Mouse (Mus musculus) kidney, embryonic 14.5 days (tissue): ENCODE measurements at regions not wholly inside any gene's neighbourhood (a gene's known extent, or its start where the extent isn't known, plus 50 kb on each side); places are given as distances from the start of the nearest gene placed in this dataset.

ENCODE experiments used
- ATAC-seq: fragments of 200-750 bp; cut with Nextera tagmentation; 2 replicates; pipeline ENCODE4 v1.8.0; 2017; ENCODE audit warnings: moderate number of reproducible peaks, mild to moderate bottlenecking, moderate TSS enrichment, moderate library complexity; ENCODE audit not compliant: low FRiP score, low TSS enrichment
- H3K27ac ChIP-seq: fragments of 300-500 bp; sonication (generic); 2 replicates; pipeline ENCODE4 v1.5.1; 2014; ENCODE audit warnings: low read depth, mild to moderate bottlenecking, low read length, moderate library complexity, mixed read lengths
- H3K27me3 ChIP-seq: fragments of 300-500 bp; sonication (generic); 2 replicates; pipeline ENCODE4 v1.6.1; 2014; ENCODE audit warnings: mild to moderate bottlenecking, low read length; ENCODE audit not compliant: control insufficient read depth, insufficient read depth
- H3K36me3 ChIP-seq: fragments of 300-500 bp; sonication (generic); 2 replicates; pipeline ENCODE4 v1.6.1; 2014; ENCODE audit warnings: low read length, mixed read lengths; ENCODE audit not compliant: control insufficient read depth, insufficient read depth
- H3K4me1 ChIP-seq: fragments of 300-500 bp; sonication (generic); 2 replicates; pipeline ENCODE4 v1.6.1; 2014; ENCODE audit warnings: low read length, mixed read lengths; ENCODE audit not compliant: control insufficient read depth, insufficient read depth
- H3K4me2 ChIP-seq: fragments of 300-500 bp; sonication (generic); replicated peaks from 2 replicates; pipeline ENCODE4 v1.6.1; 2014; ENCODE audit warnings: low read depth, mild to moderate bottlenecking, low read length
- H3K4me3 ChIP-seq: fragments of 300-500 bp; sonication (generic); 2 replicates; pipeline ENCODE4 v1.5.1; 2014; ENCODE audit warnings: mild to moderate bottlenecking, low read length
- H3K9ac ChIP-seq: fragments of 300-500 bp; sonication (generic); 2 replicates; pipeline ENCODE4 v1.6.1; 2014; ENCODE audit warnings: low read depth, mild to moderate bottlenecking, low read length, moderate library complexity
- H3K9me3 ChIP-seq: fragments of 300-500 bp; sonication (generic); 2 replicates; pipeline ENCODE4 v1.6.1; 2016; ENCODE audit warnings: low read length; ENCODE audit not compliant: control insufficient read depth
- WGBS: fragments of 180-500 bp; shearing (Covaris S2); extraction: QIAGEN DNeasy Blood & Tissue Kit; methylation state at CpG from one replicate; pipeline ENCODE4 v1.1.7; 2014; 5-methylcytosine and 5-hydroxymethylcytosine counted together

GRCm38 (mm10) chr4:75786391-75786790 is 508.3 kb upstream of the Dmac1 start:
- no peak overlapping the region for H3K9ac ChIP-seq
- H3K4me1 ChIP-seq: no peaks in the 10 kb centered on the region
- no peak overlapping the region for H3K4me3 ChIP-seq
- 88% methylated on average over 4 of the region's 4 CpGs for WGBS
- no peaks in the 10 kb centered on the region for H3K27me3 ChIP-seq
- H3K36me3 ChIP-seq: no peaks in the 10 kb centered on the region
- H3K9me3 ChIP-seq: no peaks in the 10 kb centered on the region
- ATAC-seq: no peak
- H3K4me2 ChIP-seq: no peak overlapping the region
- no peak overlapping the region for H3K27ac ChIP-seq

GRCm38 (mm10) chr4:75779492-75779891 is 501.4 kb upstream of the Dmac1 start:
- no peaks in the 10 kb centered on the region for H3K9me3 ChIP-seq
- H3K9ac ChIP-seq: no peak overlapping the region
- no peaks in the 10 kb centered on the region for H3K36me3 ChIP-seq
- WGBS: 91% methylated on average over 1 of the region's 1 CpGs
- no peak for ATAC-seq
- no peak overlapping the region for H3K4me2 ChIP-seq
- H3K4me3 ChIP-seq: no peak overlapping the region
- H3K27me3 ChIP-seq: no peaks in the 10 kb centered on the region
- H3K27ac ChIP-seq: no peak overlapping the region
- H3K4me1 ChIP-seq: no peaks in the 10 kb centered on the region

- ATAC-seq: no peak
- 9% methylated on average over 1 of the region's 1 CpGs for WGBS
- H3K27ac ChIP-seq: no peak overlapping the region
- no peak overlapping the region for H3K4me3 ChIP-seq
- H3K36me3 ChIP-seq: no peaks in the 10 kb centered on the region
- no peaks in the 10 kb centered on the region for H3K4me1 ChIP-seq
- no peak overlapping the region for H3K9ac ChIP-seq
- H3K9me3 ChIP-seq: no peaks in the 10 kb centered on the region
- H3K4me2 ChIP-seq: no peak overlapping the region
- H3K27me3 ChIP-seq: no peaks in the 10 kb centered on the region
Observed at GRCm38 (mm10) chr4:75764141-75764540, 486.0 kb upstream of the Dmac1 start.

DNA sequence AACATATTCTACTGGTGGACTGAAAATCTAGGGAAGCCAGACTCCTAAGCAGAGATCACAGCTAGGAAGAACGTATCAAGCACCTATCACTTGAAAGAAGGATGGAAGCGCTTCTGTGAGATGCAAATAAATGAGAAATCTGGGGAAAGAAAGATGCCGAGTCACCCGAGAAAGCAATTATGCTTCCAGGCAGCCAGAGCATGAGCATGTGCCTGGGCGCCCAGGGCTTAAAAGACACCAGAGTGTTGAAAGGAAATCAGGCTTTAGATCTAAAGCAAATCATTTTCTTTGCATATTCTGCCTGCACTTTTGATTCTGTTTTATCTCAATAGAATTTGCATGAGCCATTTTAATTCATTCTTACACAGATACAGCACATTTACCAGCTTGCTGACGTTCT is 466.5 kb upstream of the Dmac1 start:
- no peaks in the 10 kb centered on the region for H3K9me3 ChIP-seq
- no peak for ATAC-seq
- no peaks in the 10 kb centered on the region for H3K36me3 ChIP-seq
- H3K27me3 ChIP-seq: no peaks in the 10 kb centered on the region
- H3K9ac ChIP-seq: no peak overlapping the region
- no peak overlapping the region for H3K4me3 ChIP-seq
- 61% methylated on average over 6 of the region's 6 CpGs for whole genome bisulfite sequencing
- H3K4me2 ChIP-seq: no peak overlapping the region
- no peaks in the 10 kb centered on the region for H3K4me1 ChIP-seq
- H3K27ac ChIP-seq: no peak overlapping the region

GRCm38 (mm10) chr4:75741585-75741984 is 463.5 kb upstream of the Dmac1 start:
- H3K9ac ChIP-seq: no peak overlapping the region
- H3K4me2 ChIP-seq: no peak overlapping the region
- no peak for ATAC-seq

GRCm38 (mm10) chr4:75730798-75731400 is 452.8 kb upstream of the Dmac1 start:
- Histone ChIP-seq H3K27ac (no peak overlapping the region), H3K4me1 (no peaks in the 10 kb centered on the region), H3K9ac (no peak overlapping the region), H3K27me3 (no peaks in the 10 kb centered on the region), H3K36me3 (no peaks in the 10 kb centered on the region), H3K4me3 (no peak overlapping the region), H3K4me2 (no peak overlapping the region), H3K9me3 (no peaks in the 10 kb centered on the region)
- WGBS: 70% methylated on average over 3 of the region's 3 CpGs
- no peak for ATAC-seq

More at GRCm38 (mm10) chr4:75741585-75741984, 463.5 kb upstream of the Dmac1 start:
- H3K9me3 ChIP-seq: no peaks in the 10 kb centered on the region
- no peaks in the 10 kb centered on the region for H3K27me3 ChIP-seq
- H3K4me3 ChIP-seq: no peak overlapping the region
- H3K27ac ChIP-seq: no peak overlapping the region
- H3K36me3 ChIP-seq: no peaks in the 10 kb centered on the region
- H3K4me1 ChIP-seq: no peaks in the 10 kb centered on the region

DNA sequence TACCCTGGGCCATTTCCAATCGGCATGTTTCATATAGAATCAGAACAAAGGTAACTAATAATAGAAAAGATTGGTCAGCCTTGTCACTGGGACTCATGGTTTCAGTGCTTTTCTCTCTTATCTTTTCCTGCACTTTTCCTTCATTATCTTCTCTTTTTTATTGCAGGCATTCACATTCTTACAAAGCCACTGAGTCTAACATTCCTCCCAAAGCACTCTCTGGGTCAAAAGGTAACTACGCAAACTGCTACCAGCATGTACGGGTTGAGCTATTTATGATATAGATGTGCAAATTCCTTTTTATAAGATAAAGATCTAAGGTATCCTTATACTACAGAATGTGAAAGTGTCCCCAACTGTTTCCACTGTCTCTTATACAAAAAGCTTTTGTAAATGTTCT is 436.5 kb upstream of the Dmac1 start:
- H3K27ac ChIP-seq: no peak overlapping the region
- no peak for ATAC-seq
- no peaks in the 10 kb centered on the region for H3K27me3 ChIP-seq
- no peak overlapping the region for H3K4me2 ChIP-seq
- H3K4me3 ChIP-seq: no peak overlapping the region
- no peaks in the 10 kb centered on the region for H3K4me1 ChIP-seq
- no peak overlapping the region for H3K9ac ChIP-seq
- no peaks in the 10 kb centered on the region for H3K36me3 ChIP-seq
- H3K9me3 ChIP-seq: no peaks in the 10 kb centered on the region
- 81% methylated on average over 3 of the region's 3 CpGs for WGBS

DNA sequence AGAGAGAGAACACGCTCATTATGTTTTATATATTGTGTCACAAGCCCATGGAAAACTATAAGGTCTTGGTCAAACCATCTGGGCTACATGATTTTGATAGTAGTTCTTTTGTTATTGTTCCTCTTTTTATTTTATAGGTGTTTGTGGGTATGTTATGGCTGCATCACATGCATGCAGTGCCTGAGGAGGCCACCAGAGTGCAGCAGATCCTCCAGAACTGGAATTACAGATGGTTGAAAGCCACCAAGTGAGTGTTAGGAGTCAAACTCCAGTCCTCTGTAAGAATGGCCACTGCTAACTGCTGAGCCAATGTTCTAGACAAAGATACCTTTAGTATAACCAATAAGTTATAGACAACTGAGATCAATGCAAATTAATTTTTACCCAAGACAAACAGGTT is 435.9 kb upstream of the Dmac1 start:
- H3K36me3 ChIP-seq: no peaks in the 10 kb centered on the region
- 74% methylated on average over 1 of the region's 1 CpGs for WGBS
- H3K9ac ChIP-seq: no peak overlapping the region

DNA sequence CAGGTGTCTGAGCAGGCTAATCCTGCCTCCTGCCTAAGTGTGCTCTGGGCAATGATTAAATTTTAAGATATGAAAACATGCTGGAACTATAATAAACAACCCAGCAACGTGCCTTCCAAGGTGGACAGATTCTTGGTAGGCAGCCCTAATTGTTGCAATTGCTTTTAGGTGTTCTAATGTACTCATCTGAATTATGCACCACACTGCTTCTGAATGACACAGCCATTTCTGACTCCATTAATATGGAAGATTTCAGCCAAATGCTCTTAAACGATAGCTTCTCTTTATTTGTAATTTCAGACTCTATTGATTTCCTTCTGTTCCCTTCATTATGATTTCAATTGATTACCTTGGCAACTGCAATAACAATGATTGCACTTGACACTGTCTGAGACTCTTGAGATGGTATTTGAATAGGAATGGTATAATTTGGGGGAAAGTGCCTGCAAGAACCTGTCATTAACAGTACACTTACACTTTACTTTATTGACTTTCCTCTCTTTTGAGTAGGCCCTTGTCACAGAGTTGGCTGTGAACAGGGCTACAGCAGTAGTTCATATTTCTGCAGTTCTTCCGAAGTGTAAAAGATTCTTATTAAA is 422.8 kb upstream of the Dmac1 start:
- Histone ChIP-seq H3K4me1 (no peaks in the 10 kb centered on the region), H3K27ac (no peak overlapping the region), H3K9me3 (no peaks in the 10 kb centered on the region), H3K9ac (no peak overlapping the region), H3K4me2 (no peak overlapping the region), H3K27me3 (no peaks in the 10 kb centered on the region), H3K36me3 (no peaks in the 10 kb centered on the region), H3K4me3 (no peak overlapping the region)
- no peak for ATAC-seq
- 76% methylated on average over 3 of the region's 3 CpGs for WGBS

More for the DNA sequence above, 435.9 kb upstream of the Dmac1 start:
- H3K27ac ChIP-seq: no peak overlapping the region
- H3K4me1 ChIP-seq: no peaks in the 10 kb centered on the region
- ATAC-seq: no peak
- no peaks in the 10 kb centered on the region for H3K27me3 ChIP-seq
- no peak overlapping the region for H3K4me2 ChIP-seq
- no peaks in the 10 kb centered on the region for H3K9me3 ChIP-seq
- no peak overlapping the region for H3K4me3 ChIP-seq
